Mouse (Mus musculus): Measurements from ENCODE around the gene Mdm4. TPM values are rescaled to one million over a fixed set of nuclear protein-coding genes. Genes with fewer than 3 reads are reported as not detected.
"Not testable (repeated sequence)": the region's sequence is repeated elsewhere in the genome, so short reads cannot be mapped to it uniquely, and the experiment has no call there.

Gene Mdm4
- total and polyA plus RNA-seq, 3 experiments, result 19.8 to 28.1 TPM; not detected in 1

- H3K36me3 ChIP-seq (ENCODE audit: control insufficient read depth in 1 of 2, insufficient read depth in 2 of 2, low read length in 2 of 2), result peaks cover 0 to 30% of the 10 kb centered on the region in 2 experiments
Observed at GRCm38 (mm10) chr1:132990733-132991132, 39.6 kb downstream of the Mdm4 start.

GRCm38 (mm10) chr1:132988556-132989459 is 41.6 kb downstream of the Mdm4 start:
- not testable (repeated sequence) for H3K4me3 ChIP-seq (ENCODE audit: control insufficient read depth in 1 of 2, insufficient read depth in 1 of 2, low read depth in 2 of 2, low read length in 2 of 2); H3K27me3 ChIP-seq (ENCODE audit: control insufficient read depth in 1 of 2, insufficient read depth in 2 of 2, low read length in 2 of 2); H3K9ac ChIP-seq (ENCODE audit: control insufficient read depth, low read depth, low read length, poor library complexity, severe bottlenecking); H3K9me3 ChIP-seq (replicated peaks; ENCODE audit: insufficient read depth, low read length); DNase-seq (ENCODE audit: low read depth, low spot score); H3K79me2 ChIP-seq (ENCODE audit: control insufficient read depth, insufficient read depth, low read length, poor library complexity); H3K27ac ChIP-seq (ENCODE audit: control insufficient read depth, low read depth, low read length); H3K4me1 ChIP-seq (ENCODE audit: control insufficient read depth in 1 of 2, insufficient read depth in 2 of 2, low read length in 2 of 2)
- peaks cover 0 to 32% of the 10 kb centered on the region in 2 experiments for H3K36me3 ChIP-seq (ENCODE audit: control insufficient read depth in 1 of 2, insufficient read depth in 2 of 2, low read length in 2 of 2)

More at GRCm38 (mm10) chr1:132990733-132991132, 39.6 kb downstream of the Mdm4 start:
- Histone ChIP-seq H3K9ac (ENCODE audit: control insufficient read depth, low read depth, low read length, poor library complexity, severe bottlenecking) (no peak overlapping the region), H3K4me3 (ENCODE audit: control insufficient read depth in 1 of 2, insufficient read depth in 1 of 2, low read depth in 2 of 2, low read length in 2 of 2) (no peak overlapping the region), H3K4me1 (ENCODE audit: control insufficient read depth in 1 of 2, insufficient read depth in 2 of 2, low read length in 2 of 2) (peaks cover 0 to 2% of the 10 kb centered on the region in 2 experiments; a peak in 1 of 4 replicates), H3K9me3 (replicated peaks; ENCODE audit: insufficient read depth, low read length) (no peaks in the 10 kb centered on the region), H3K27me3 (ENCODE audit: control insufficient read depth in 1 of 2, insufficient read depth in 2 of 2, low read length in 2 of 2) (no peaks in the 10 kb centered on the region), H3K79me2 (ENCODE audit: control insufficient read depth, insufficient read depth, low read length, poor library complexity) (no peaks in the 10 kb centered on the region), H3K27ac (ENCODE audit: control insufficient read depth, low read depth, low read length) (no peak overlapping the region)
- TF ChIP-seq POLR2A (IDR thresholded peaks at IDR 0.05; ENCODE audit: control insufficient read depth in 1 of 2, insufficient read depth in 1 of 2, low read depth in 1 of 2, low read length in 2 of 2, poor library complexity in 1 of 2) (no peak), GABPA (IDR thresholded peaks at IDR 0.05; ENCODE audit: low read depth, low read length) (no peak), RCOR1 (IDR thresholded peaks at IDR 0.05; ENCODE audit: low read depth, low read length) (no peak), ZMIZ1 (IDR thresholded peaks at IDR 0.05; ENCODE audit: low read depth, low read length) (no peak), BHLHE40 (IDR thresholded peaks at IDR 0.05; ENCODE audit: borderline replicate concordance, low read depth, low read length) (no peak), SMC3 (IDR thresholded peaks at IDR 0.05; ENCODE audit: low read depth, low read length) (no peak), CTCF (IDR thresholded peaks at IDR 0.05 in 2 of 3, conservative IDR thresholded peaks at IDR 0.05 in 1 of 3; ENCODE audit: control insufficient read depth in 1 of 3, insufficient read depth in 1 of 3, low read depth in 2 of 3, low read length in 3 of 3, poor library complexity in 1 of 3, severe bottlenecking in 1 of 3) (no peak), MAZ (IDR thresholded peaks at IDR 0.05; ENCODE audit: low read depth, low read length) (no peak), JUND (IDR thresholded peaks at IDR 0.05; ENCODE audit: low read depth, low read length) (no peak), NRF1 (IDR thresholded peaks at IDR 0.05; ENCODE audit: insufficient read depth, low read depth, low read length, poor library complexity, severe bottlenecking) (no peak), ELF1 (IDR thresholded peaks at IDR 0.05; ENCODE audit: low read depth, low read length) (no peak), NELFE (IDR thresholded peaks at IDR 0.05; ENCODE audit: low read depth, low read length) (no peak)
- no peak for DNase-seq (ENCODE audit: low read depth, low spot score)

GRCm38 (mm10) chr1:132982728-132983127 is 47.6 kb downstream of the Mdm4 start:
- Histone ChIP-seq H3K9ac (ENCODE audit: control insufficient read depth, low read depth, low read length, poor library complexity, severe bottlenecking) (no peak overlapping the region), H3K36me3 (ENCODE audit: control insufficient read depth in 1 of 2, insufficient read depth in 2 of 2, low read length in 2 of 2) (peaks cover 0 to 10% of the 10 kb centered on the region in 2 experiments; a peak in 2 of 4 replicates), H3K27ac (ENCODE audit: control insufficient read depth, low read depth, low read length) (no peak overlapping the region), H3K9me3 (replicated peaks; ENCODE audit: insufficient read depth, low read length) (no peaks in the 10 kb centered on the region), H3K27me3 (ENCODE audit: control insufficient read depth in 1 of 2, insufficient read depth in 2 of 2, low read length in 2 of 2) (no peaks in the 10 kb centered on the region), H3K4me3 (ENCODE audit: control insufficient read depth in 1 of 2, insufficient read depth in 1 of 2, low read depth in 2 of 2, low read length in 2 of 2) (no peak overlapping the region), H3K4me1 (ENCODE audit: control insufficient read depth in 1 of 2, insufficient read depth in 2 of 2, low read length in 2 of 2) (no peaks in the 10 kb centered on the region), H3K79me2 (ENCODE audit: control insufficient read depth, insufficient read depth, low read length, poor library complexity) (no peaks in the 10 kb centered on the region)
- peak; percentile 79 for DNase-seq (ENCODE audit: low read depth, low spot score)
- TF ChIP-seq CHD2 (IDR thresholded peaks at IDR 0.05; ENCODE audit: low read length), result no peak
- peak; percentile 18; the same call in 1 of the 2 replicates for TF ChIP-seq SIN3A (IDR thresholded peaks at IDR 0.05; ENCODE audit: low read length)
- TF ChIP-seq SMC3 (IDR thresholded peaks at IDR 0.05; ENCODE audit: low read depth, low read length), result peak; percentile 39
- peak; percentile 69 to 78 (median 74) for TF ChIP-seq CTCF (IDR thresholded peaks at IDR 0.05 in 2 of 3, conservative IDR thresholded peaks at IDR 0.05 in 1 of 3; ENCODE audit: control insufficient read depth in 1 of 3, insufficient read depth in 1 of 3, low read depth in 2 of 3, low read length in 3 of 3, poor library complexity in 1 of 3, severe bottlenecking in 1 of 3)

Measured in MEL (cell line).